Mouse (Mus musculus) layer of hippocampus, postnatal 14 days (tissue): Measurements from ENCODE around the gene Rftn1. TPM values are rescaled to one million over a fixed set of nuclear protein-coding genes. Genes with fewer than 3 reads are reported as not detected.
"Not testable (repeated sequence)": the region's sequence is repeated elsewhere in the genome, so short reads cannot be mapped to it uniquely, and the experiment has no call there.

Source experiments
- DNase-seq, 2 experiments: peaks; one replicate each; pipeline ENCODE4 v3.0.0; 2021 to 2022; ENCODE audit warnings: low spot score in 2 of 2, mixed read lengths in 1 of 2
- total RNA-seq, 2 experiments: library from RNA; stranded (reverse); gene quantifications; 2 replicates each; pipeline ENCODE4 v1.2.3; 2021

Gene Rftn1
- total RNA-seq, 2 experiments from 2014 or later, result 12.8 to 14.5 TPM

DNA sequence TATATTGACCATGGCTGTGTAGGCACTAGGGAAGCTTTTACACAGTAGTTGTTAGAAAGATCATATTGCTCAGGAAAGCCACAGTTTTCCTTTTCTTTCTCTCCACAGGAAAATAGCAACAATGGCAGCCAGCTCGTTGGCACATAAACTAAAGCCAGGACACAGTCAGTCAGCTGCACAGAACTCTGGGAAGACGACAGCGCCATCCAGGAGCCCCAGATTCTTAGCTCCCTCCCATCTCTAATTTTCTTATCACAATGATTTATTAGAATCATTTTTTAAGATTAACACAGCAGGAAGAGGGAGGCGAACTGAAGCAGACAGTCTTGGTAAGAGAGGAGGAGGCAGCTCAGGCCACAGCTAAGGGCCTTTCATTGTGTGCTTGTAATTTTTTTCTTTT lies 58.8 kb downstream of the Rftn1 start:
- no peak for DNase-seq

DNA sequence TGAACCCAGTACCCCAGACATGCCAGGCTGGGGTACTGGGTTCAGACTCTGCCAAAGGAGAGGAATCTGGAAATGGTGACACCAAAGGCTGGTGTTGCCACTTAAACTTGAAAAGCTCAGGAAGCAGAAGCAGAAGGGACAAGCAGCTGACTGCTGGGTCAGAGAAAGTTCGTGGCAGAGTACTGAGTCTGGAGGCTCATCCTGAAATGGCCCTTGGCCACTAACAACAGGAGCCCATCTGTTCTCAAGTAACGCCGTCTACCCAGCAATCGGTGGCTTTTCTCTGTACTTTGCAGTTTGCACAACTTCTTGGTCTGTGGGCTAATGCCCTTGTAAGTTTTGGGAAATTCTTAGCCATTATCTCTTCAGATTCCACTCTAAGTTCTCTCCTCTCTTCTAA lies 60.1 kb downstream of the Rftn1 start:
- no peak for DNase-seq

DNA sequence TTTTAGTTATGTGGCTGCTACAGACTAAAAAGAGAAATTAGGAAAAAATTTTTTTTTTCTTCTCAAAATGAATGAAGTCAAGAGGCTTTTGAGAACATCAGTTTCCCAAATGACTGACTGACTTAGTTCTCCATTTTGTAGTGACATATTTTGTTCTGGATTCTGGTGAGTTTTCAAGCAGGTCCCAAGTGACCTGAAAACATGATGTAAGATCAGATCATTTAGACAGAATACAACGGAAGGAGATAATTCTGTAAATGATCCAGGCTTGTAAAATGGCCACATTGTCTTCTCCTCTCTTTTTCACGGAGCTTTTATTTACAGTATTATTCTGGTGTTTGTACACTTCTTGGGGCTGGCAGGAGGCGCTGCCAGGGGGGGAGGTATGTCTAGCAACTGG lies 62.1 kb downstream of the Rftn1 start:
- DNase-seq, result no peak

DNA sequence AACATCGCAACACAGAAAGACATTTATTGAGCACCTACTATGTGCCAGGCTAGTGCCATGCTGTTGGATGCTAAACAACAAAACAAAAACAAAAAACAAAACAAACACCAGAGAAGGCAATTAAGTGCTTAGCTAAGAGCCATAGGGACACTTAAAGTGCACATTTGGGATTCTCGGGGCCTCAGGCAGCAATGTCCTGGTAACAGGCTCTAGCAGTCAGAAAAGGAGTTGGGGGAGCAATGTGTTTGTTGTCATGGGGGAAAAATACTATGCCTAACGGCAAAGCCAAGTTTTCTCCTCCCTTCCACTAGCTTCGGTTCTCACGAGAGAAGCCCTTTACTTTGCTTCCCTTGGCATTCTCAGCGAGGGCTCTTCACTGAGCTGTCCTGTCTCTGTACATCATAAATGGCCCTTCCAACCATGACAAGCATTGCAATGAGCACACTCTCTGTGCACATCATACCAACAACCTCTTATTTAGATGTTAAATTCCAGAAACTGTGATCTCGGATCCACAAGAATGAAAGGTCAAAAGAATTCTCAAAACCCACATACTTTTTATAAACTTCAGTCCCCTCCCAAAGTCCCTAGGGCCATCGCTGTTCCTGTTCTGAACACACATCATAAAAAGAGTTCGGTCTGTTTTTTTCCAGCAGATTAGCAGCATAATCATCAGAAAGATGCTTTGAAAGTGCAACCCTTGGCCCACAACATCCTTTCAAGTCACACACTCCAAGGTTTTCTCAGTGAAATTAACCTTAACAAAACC lies 63.2 kb downstream of the Rftn1 start:
- DNase-seq, result no peak

DNA sequence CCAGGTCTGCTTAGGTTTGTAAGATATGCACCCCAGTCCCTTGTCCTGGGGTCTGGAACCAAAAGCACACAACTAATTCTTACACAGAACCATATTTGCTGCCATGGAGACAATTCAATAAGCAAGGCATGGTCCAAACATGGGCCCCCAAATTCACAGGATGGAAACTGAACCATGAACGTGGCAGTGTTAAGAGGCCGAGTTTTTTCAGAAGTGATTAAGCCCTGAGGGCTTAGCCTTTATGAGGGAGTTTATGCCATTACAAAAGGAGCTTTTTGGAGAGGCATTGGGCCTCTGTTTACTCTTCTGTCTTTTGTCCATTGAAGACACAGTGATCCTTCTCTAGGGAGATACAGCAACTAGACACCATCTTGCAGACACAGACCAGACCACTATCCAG lies 63.9 kb downstream of the Rftn1 start:
- DNase-seq, result no peak

DNA sequence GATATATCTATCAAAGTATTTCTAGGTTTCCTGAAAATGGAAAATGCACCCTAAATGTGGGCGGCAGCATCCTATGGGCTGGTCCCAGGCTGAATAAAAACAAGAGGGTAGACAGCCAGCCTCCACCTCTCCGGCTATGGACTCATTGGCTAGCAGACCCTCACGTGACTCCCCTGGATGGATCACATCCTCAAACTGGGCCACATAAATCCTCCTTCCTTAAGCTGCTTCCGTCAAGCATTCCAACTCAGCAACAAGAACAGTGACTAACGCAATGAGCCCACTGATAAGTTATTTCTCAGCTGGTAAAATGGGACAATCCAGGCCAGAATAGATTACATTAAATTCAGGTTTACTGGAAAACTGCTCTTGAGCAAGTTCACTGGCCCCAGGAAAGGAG lies 64.6 kb downstream of the Rftn1 start:
- DNase-seq, result no peak

DNA sequence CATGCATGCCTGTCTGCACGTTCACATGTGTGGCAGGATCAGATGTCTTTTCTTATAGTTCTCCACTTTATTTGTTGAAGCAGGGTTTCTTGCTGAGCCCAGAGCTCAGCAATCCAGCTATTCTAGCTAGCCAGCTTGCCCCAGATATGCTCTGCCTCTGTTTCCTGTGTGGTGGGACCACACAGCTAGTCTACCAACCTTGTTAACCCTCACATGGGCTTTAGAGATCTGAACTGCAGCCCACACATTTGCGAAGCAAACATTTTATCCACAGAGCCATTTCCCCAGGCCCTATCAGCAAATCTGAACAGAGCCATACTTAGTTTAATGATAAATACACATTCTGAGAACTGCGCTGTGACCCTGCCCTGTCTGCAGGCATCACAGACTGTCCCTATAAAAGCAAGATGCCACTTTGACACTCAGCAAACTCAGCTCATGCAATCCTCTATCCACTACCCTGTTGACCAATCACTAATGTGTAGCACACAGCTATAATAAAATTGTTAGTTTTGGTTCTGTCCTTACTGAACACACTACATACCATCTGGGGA lies 65.2 kb downstream of the Rftn1 start:
- no peak for DNase-seq

DNA sequence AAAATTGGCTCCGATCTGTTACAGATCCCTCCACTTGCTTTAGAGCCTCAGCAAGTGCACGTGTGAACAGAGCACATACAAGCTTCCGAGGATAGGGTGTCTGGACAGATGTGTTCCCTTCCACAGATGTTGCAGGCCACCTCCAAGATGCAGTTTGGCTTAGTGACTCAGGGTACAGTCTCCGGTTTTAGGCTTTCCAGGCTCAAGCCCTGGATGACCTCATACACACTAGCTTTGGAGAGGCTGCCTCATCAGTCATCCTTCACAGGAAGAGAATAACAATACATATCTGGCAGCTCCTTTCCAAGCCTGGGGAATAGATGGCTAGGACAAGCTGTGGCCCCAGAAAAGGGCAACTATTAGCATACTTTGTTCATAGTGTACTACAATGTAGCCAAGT lies 65.8 kb downstream of the Rftn1 start:
- DNase-seq, result no peak

DNA sequence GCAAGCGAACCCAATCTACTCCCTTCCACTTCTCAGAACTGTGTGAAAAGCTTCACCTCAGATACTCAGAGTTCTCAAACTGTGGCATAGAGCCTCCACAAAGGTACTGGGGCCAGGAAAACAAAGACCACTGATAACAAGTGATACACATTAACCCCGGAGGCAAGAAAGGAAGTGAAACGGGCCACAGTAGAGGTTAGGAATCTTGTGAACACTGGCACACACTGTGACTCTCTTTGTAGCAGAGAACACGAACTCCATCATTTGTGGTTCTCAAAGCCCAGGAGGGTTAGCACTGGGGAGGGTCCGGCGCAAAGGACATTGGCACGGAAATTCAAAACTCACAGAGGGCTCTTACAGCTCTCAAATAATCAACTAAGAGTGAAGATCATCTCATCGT lies 67.9 kb downstream of the Rftn1 start:
- DNase-seq, result no peak

DNA sequence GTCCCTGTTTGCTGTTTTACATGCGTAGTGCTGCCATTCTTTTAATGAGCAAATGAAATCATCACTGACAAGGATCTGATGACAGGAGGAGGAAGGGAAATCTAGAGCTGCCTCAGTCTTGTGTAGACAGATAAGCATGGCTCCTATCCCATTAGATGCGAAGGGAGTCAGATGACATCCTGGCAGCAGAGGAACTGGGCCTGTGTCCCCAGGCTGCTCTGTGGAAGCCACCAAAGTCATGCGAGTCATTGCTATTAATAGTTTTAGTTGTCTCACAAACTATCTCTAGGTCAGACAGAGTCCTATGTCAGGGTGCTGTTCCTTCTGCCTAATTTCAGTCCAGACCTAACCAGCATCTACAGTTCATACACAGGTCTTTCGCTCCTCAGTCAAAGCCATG lies 70.4 kb downstream of the Rftn1 start:
- DNase-seq, result no peak

DNA sequence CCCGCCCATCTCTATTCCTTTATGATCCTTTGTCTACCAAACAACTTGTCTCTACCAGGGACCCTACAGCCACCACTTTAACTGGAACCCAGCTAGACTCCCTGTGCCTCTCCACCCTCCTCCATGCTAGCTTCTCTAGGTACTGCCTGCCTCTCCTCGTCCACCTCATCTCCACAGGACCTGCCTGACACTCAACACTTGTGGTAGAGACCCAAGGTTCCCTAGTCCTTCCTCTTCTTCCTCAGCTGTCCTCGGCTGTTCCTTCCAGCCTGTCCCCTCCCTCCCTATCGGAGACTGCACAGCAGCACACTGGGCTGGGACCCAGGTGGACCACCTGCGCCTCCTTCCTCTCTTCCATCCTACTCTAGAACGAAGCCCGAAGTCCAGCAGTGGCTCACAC lies 73.0 kb downstream of the Rftn1 start:
- no peak for DNase-seq

DNA sequence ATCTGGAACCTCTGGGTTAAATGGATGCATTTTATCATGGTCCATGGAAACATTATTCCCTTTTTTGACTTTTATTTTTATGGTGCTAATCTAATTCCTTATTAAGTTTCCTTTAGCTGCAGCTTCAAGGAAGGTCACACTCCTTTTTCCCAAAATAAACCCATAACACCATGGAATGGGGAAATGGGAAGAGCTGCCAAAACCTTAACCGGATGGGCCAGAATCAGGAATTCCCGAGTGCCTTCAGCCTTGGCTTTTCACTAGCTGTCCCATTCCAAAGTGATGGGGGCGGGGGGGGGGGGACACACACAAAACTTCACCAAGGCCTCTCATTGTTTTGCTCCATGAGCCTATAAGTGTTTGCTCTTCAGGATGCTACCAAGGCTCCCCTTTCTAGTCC lies 73.5 kb downstream of the Rftn1 start:
- DNase-seq, result no peak

DNA sequence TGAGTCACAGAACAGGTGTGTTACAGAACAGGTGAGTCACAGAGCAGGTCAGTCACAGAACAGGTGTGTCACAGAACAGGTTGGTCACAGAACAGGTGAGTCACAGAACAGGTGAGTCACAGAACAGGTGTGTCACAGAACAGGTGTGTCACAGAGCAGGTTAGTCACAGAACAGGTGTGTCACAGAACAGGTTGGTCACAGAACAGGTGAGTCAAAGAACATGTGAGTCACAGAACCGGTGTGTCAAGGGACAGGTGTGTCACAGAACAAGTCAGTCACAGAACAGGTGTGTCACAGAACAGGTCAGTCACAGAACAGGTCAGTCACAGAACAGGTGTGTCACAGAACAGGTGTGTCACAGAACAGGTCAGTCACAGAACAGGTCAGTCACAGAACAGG lies 74.1 kb downstream of the Rftn1 start:
- not testable (repeated sequence) for DNase-seq

DNA sequence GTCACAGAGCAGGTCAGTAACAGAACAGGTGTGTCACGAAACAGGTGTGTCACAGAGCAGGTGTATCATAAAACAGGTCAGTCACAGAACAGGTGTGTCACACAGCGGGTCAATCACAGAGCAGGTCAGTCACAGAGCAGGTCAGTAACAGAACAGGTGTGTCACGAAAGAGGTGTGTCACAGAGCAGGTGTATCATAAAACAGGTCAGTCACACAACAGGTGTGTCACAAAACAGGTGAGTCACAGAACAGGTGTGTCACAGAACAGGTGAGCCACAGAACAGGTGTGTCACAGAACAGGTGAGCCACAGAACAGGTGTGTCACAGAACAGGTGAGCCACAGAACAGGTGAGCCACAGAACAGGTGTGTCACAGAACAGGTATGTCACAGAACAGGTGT lies 74.8 kb downstream of the Rftn1 start:
- not testable (repeated sequence) for DNase-seq

DNA sequence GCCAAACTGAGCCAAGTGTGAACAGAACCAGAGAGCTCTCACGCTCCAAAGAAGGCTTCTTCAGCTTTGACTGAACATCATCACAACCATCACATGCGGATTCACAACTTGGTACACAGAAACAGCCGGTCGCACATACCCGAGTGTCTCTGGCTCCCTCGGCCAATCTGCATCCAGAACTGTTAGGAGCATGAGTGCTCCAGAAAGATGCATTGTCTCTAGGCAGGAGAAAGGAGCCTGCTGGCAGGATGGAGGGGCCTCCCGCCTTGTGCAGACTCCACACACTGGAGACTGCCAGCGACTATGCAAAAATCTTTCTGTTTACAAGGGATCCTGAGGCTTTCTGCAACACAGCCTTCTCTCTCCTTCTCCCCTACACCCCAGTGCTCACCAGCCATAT lies 75.8 kb downstream of the Rftn1 start:
- no peak for DNase-seq

DNA sequence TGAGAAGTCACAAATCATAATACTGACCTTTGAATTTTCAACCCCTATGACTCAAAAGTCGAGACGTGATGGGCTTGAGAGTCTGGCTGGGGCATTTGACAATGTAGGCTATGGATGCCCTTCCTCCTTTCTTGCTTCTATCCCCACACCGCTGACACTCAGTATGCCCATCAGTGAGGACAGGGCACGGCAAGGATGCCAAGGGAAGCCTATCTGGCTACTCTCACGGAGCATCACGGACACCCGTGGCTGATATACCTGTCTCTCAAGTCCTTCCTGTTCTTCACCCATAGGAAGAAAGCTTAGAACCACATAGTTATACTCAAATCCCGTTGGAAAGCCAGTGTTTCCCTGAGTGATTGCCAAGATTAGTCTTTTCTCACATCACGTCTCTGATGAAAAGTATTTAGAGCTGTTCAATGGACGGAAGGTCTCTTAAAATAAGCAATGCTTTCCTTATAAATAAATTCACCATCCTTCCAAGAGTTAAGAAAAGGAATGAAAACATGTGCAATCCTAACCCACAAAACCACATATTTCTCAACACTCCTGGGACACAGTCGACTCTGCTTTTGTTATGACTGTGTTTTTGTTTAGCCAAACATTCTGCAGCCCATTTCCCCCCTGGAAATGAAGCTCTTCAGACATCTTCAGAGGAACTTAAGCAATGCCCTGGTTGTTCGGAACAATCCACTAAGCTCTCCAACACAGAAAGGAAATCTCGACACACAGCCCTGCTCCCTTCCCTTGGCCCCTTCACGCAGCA lies 79.6 kb downstream of the Rftn1 start:
- no peak for DNase-seq

DNA sequence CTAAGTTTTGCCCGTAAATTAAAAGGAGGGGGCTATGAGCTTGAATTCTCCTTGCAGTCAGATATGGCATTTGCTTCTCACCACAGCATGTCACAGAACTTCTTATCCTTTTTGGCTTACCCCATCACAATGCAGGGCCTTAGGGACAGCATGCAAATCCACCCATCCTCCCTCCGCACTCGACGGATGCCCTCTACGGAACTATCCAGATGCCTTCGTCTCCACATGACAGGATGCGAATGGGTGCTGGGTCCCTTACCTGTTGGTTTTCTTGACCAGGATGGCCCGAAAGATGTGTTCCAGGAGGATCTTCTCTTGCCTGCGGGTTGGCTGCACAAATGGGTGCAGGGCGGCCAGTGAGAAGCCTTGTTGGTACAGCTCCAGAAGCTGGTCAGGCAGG lies 83.7 kb downstream of the Rftn1 start:
- no peak for DNase-seq

DNA sequence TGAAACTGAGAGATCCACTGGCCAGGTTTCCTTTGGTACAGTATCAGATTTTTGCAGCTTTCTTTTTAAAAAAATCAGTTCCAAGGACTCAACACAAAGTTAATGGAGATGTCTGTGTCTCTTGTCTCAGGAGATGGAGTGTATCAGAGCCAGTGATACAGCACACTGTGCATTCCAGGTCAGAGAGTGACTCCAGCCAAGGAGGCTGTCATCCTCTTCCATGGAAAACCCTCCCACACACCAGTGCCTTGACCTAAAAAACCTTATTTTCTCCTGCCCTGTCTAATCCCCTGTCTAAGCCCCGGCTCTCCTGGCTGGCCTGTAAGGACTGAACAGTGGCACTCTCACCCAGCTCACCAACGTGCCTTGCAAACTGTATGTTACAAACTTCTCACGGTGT lies 86.3 kb downstream of the Rftn1 start:
- DNase-seq, result no peak

DNA sequence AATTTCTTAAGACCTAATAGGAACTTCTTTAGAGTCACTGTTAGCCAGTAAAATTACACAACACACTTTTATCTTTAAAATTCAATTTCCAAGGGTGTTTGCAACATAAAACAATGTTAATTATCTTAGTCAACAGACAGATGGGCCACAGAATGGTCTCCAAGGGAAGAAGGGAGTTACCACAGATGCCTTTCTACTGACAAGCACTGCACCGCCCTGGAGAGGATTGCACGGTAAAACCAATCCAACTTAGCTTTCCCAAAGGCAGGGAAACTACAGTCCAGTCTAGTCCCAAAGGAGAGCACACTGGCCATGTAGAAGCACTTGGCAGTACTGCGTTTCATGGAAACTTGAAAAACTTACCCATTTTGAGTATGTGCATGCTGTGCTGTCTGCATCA lies 89.1 kb downstream of the Rftn1 start:
- DNase-seq, result peak in 1 of 2 experiments; percentile 36

DNA sequence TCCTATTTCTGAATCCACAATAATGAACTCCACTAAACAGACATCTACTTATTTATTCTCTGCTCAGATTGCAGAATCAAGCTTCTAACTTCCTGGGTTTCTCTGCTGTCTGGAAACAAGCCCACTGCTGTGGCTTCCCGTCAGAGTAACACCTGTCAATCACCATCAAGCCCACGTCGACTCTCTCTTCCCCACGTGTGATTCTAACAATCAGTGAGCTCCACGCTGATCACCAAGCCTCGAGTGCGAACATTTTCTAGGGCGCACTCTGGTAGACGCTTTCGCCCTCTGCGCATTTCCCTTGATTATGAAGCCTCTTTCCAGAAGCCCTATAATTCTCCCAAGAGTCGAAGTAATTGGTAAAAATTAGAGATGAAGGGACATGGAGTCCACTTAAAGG lies 90.4 kb downstream of the Rftn1 start:
- no peak for DNase-seq

DNA sequence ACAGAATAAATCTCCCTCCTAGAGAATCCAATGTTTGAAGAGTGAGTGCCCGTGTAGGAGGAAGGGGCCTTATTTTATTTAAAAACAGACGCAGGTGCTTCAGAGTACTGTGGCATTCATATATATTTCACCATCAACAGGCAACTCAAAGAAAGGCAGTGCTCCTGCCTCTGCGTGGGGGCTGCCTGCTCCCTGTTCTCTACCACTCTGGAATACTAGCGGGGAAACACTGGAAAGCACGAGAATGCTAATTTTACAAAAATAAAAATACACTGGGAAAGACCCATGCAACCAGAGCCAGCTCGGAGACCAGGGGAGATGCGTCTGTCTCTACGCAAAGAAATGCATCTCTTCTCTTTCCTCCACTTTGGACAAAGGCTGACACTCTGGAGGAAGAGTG lies 91.1 kb downstream of the Rftn1 start:
- no peak for DNase-seq

DNA sequence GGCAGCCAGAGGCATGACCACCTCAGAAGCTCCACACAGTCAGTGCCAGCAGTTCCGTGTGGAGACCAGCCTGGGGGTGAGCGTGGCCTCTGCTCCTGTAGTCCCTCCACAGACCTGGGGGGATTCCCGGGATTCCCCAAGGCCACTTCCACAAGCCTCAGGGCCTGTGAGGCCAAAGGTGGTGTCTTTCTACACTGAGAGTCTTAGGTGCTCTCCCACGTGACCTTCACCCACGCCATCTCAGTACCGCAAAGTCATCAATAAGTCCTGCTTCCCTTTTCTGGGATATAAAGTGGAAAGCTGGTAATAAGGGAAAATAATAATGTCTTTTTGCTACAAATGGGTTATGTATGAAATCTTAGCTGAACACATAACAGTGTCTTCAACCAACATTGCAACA lies 92.2 kb downstream of the Rftn1 start:
- DNase-seq, result no peak

DNA sequence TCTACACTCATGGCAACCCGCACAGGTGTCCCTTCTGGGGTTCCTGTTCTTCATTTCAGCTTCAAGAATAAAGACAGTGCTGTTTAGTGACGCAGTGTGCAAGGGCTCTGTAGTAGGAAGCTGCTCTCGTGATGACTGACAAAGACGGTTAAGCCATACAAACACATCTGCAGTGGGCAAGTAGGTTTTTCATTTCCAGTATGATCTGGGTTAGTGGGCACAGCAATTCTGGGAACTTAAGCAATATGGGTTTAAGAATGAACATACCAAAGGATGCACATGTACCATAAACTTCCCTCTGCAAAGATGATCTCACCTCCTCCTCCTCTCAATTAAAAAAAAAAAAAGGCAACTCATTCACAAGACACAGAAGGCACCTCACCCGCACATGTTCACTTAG lies 92.6 kb downstream of the Rftn1 start:
- DNase-seq, result no peak
